Mouse (Mus musculus): ENCODE data around the gene Uxs1.

The Uxs1 gene

GRCm38 (mm10) chr1:43827763-43828194, at the start of gene Uxs1:
TSS of gene Uxs1 (minus strand) at chr1:43827800.
- peak; percentile 98 for DNase-seq

GRCm38 (mm10) chr1:43877233-43877632, 49.6 kb upstream of the Uxs1 start:
- no peak for DNase-seq

- no peak for DNase-seq
Observed at GRCm38 (mm10) chr1:43871116-43871515, 43.5 kb upstream of the Uxs1 start.

GRCm38 (mm10) chr1:43868510-43868909, 40.9 kb upstream of the Uxs1 start:
- no peak for DNase-seq

- no peak for DNase-seq
Observed at GRCm38 (mm10) chr1:43864758-43865157, 37.2 kb upstream of the Uxs1 start.

GRCm38 (mm10) chr1:43862614-43863013, 35.0 kb upstream of the Uxs1 start:
- no peak for DNase-seq

- no peak for DNase-seq
Observed at GRCm38 (mm10) chr1:43858988-43859387, 31.4 kb upstream of the Uxs1 start.

GRCm38 (mm10) chr1:43857656-43858055, 30.1 kb upstream of the Uxs1 start:
- DNase-seq, result no peak

- DNase-seq, result no peak
Observed at GRCm38 (mm10) chr1:43855591-43855990, 28.0 kb upstream of the Uxs1 start.

- DNase-seq, result no peak
Observed at GRCm38 (mm10) chr1:43843398-43843797, 15.8 kb upstream of the Uxs1 start.

- DNase-seq, result no peak
Observed at GRCm38 (mm10) chr1:43837236-43837635, 9.6 kb upstream of the Uxs1 start.

GRCm38 (mm10) chr1:43830096-43830495, 2.5 kb upstream of the Uxs1 start:
- no peak for DNase-seq

- DNase-seq, result peak; percentile 9
Observed at GRCm38 (mm10) chr1:43827002-43827762, 418 bp downstream of the Uxs1 start.

- no peak for DNase-seq
Observed at GRCm38 (mm10) chr1:43826628-43827001, 985 bp downstream of the Uxs1 start.

- no peak for DNase-seq
Observed at GRCm38 (mm10) chr1:43823406-43823805, 4.2 kb downstream of the Uxs1 start.

- DNase-seq, result no peak
Observed at GRCm38 (mm10) chr1:43822586-43822985, 5.0 kb downstream of the Uxs1 start.

GRCm38 (mm10) chr1:43821804-43822203, 5.8 kb downstream of the Uxs1 start:
- DNase-seq, result no peak

GRCm38 (mm10) chr1:43820571-43820970, 7.0 kb downstream of the Uxs1 start:
- no peak for DNase-seq

- no peak for DNase-seq
Observed at GRCm38 (mm10) chr1:43819091-43819490, 8.5 kb downstream of the Uxs1 start.

GRCm38 (mm10) chr1:43818356-43818755, 9.2 kb downstream of the Uxs1 start:
- no peak for DNase-seq

- no peak for DNase-seq
Observed at GRCm38 (mm10) chr1:43811764-43812163, 15.8 kb downstream of the Uxs1 start.

- DNase-seq, result no peak
Observed at GRCm38 (mm10) chr1:43811055-43811454, 16.5 kb downstream of the Uxs1 start.

- DNase-seq, result no peak
Observed at GRCm38 (mm10) chr1:43809351-43809750, 18.2 kb downstream of the Uxs1 start.

GRCm38 (mm10) chr1:43803906-43804474, 23.6 kb downstream of the Uxs1 start:
- DNase-seq, result no peak

- DNase-seq, result no peak
Observed at GRCm38 (mm10) chr1:43798048-43798447, 29.6 kb downstream of the Uxs1 start.
